Mouse (Mus musculus) forebrain, embryonic 10.5 days (tissue): Measurements from ENCODE around the gene Sfxn2. TPM values are rescaled to one million over a fixed set of nuclear protein-coding genes. Genes with fewer than 3 reads are reported as not detected.

Source experiments
- DNase-seq: peaks from one replicate; pipeline ENCODE4 v3.0.0-alpha.2; 2017; ENCODE audit warnings: low spot score; ENCODE audit errors: extremely low spot score
- H3K27ac ChIP-seq: fragments of 300-500 bp; sonication (generic); 2 replicates; pipeline ENCODE4 v1.5.1; 2016; ENCODE audit warnings: mild to moderate bottlenecking
- H3K27me3 ChIP-seq: fragments of 300-500 bp; sonication (generic); 2 replicates; pipeline ENCODE4 v1.6.1; 2016; ENCODE audit warnings: mild to moderate bottlenecking; ENCODE audit not compliant: poor library complexity, severe bottlenecking
- H3K36me3 ChIP-seq: fragments of 300-500 bp; sonication (generic); replicated peaks from 2 replicates; pipeline ENCODE4 v1.6.1; 2016; ENCODE audit warnings: mild to moderate bottlenecking, moderate library complexity
- H3K4me1 ChIP-seq: fragments of 300-500 bp; sonication (generic); 2 replicates; pipeline ENCODE4 v1.6.1; 2016
- H3K4me3 ChIP-seq: fragments of 300-500 bp; sonication (generic); 2 replicates; pipeline ENCODE4 v1.5.1; 2016; ENCODE audit warnings: mild to moderate bottlenecking, moderate library complexity
- H3K9me3 ChIP-seq: fragments of 300-500 bp; sonication (generic); 2 replicates; pipeline ENCODE4 v1.6.1; 2016; ENCODE audit warnings: mild to moderate bottlenecking, moderate library complexity
- whole genome bisulfite sequencing: fragments of 180-500 bp; shearing (Covaris S2); methylation state at CpG from one replicate; pipeline ENCODE4 v1.1.7; 2016; 5-methylcytosine and 5-hydroxymethylcytosine counted together
- polyA plus RNA-seq: library from polyadenylated mRNA; unstranded; fragments of >200 nt; fragmentation: Nextera tagmentation; extraction: Ambion mirVana; gene quantifications from 2 replicates; pipeline ENCODE4 v1.2.1, GENCODE M21; 2016

Sfxn2 gene
- polyA plus RNA-seq, 1 experiment from 2014 or later: 17.9 TPM

- 63% methylated on average over 13 of the region's 13 CpGs for WGBS
- Histone ChIP-seq H3K27me3 (no peaks in the 10 kb centered on the region), H3K27ac (no peak overlapping the region), H3K36me3 (peaks cover 67% of the 10 kb centered on the region), H3K4me3 (no peak overlapping the region), H3K9me3 (no peaks in the 10 kb centered on the region), H3K4me1 (no peaks in the 10 kb centered on the region)
- peak; percentile 83 for DNase-seq
Observed at GRCm38 (mm10) chr19:46587823-46588508, 14.8 kb downstream of the Sfxn2 start.

GRCm38 (mm10) chr19:46591575-46591974 is 18.4 kb downstream of the Sfxn2 start:
- Histone ChIP-seq H3K9me3 (no peaks in the 10 kb centered on the region), H3K27ac (no peak overlapping the region), H3K36me3 (peaks cover 85% of the 10 kb centered on the region), H3K4me1 (no peaks in the 10 kb centered on the region), H3K27me3 (no peaks in the 10 kb centered on the region), H3K4me3 (no peak overlapping the region)
- 91% methylated on average over 6 of the region's 6 CpGs for WGBS
- DNase-seq: no peak

- no peak for DNase-seq
- H3K27me3 ChIP-seq: no peaks in the 10 kb centered on the region
- WGBS: 91% methylated on average over 9 of the region's 9 CpGs
- H3K36me3 ChIP-seq: peaks cover 76% of the 10 kb centered on the region
- H3K4me3 ChIP-seq: no peak overlapping the region
- H3K27ac ChIP-seq: no peak overlapping the region
- peaks cover under 1% of the 10 kb centered on the region for H3K4me1 ChIP-seq
- H3K9me3 ChIP-seq: no peaks in the 10 kb centered on the region
Observed at GRCm38 (mm10) chr19:46592751-46593439, 19.7 kb downstream of the Sfxn2 start.

GRCm38 (mm10) chr19:46598187-46598586 is 25.0 kb downstream of the Sfxn2 start:
- 78% methylated on average over 4 of the region's 4 CpGs for WGBS
- no peaks in the 10 kb centered on the region for H3K9me3 ChIP-seq
- peak overlapping the region; percentile 83 for H3K27ac ChIP-seq
- H3K4me1 ChIP-seq: peaks cover 20% of the 10 kb centered on the region
- no peak for DNase-seq
- H3K27me3 ChIP-seq: no peaks in the 10 kb centered on the region
- H3K4me3 ChIP-seq: peak overlapping the region; percentile 72
- H3K36me3 ChIP-seq: peaks cover 36% of the 10 kb centered on the region

- Histone ChIP-seq H3K4me1 (peaks cover 20% of the 10 kb centered on the region), H3K36me3 (peaks cover 39% of the 10 kb centered on the region), H3K27ac (peak within 1 kb of the TSS; percentile 83), H3K4me3 (peak within 1 kb of the TSS; percentile 72), H3K9me3 (no peaks in the 10 kb centered on the region), H3K27me3 (no peaks in the 10 kb centered on the region)
- WGBS: under 1% methylated on average over 22 of the region's 22 CpGs
- peak; percentile 96 for DNase-seq
Observed at GRCm38 (mm10) chr19:46598720-46599252, 25.6 kb downstream of the Sfxn2 start, which contains the start of gene Wbp1l. TSS of gene Wbp1l (plus strand) at chr19:46599084.

- H3K4me1 ChIP-seq: peaks cover 20% of the 10 kb centered on the region
- peak overlapping the region; percentile 83 for H3K27ac ChIP-seq
- 25% methylated on average over 22 of the region's 22 CpGs for WGBS
- H3K36me3 ChIP-seq: peaks cover 38% of the 10 kb centered on the region
- no peaks in the 10 kb centered on the region for H3K9me3 ChIP-seq
- no peak for DNase-seq
- H3K4me3 ChIP-seq: peak overlapping the region; percentile 72
- no peaks in the 10 kb centered on the region for H3K27me3 ChIP-seq
Observed at GRCm38 (mm10) chr19:46599375-46600256, 26.5 kb downstream of the Sfxn2 start.

GRCm38 (mm10) chr19:46600371-46600770 is 27.2 kb downstream of the Sfxn2 start:
- peaks cover 37% of the 10 kb centered on the region for H3K36me3 ChIP-seq
- WGBS: 86% methylated on average over 4 of the region's 4 CpGs

GRCm38 (mm10) chr19:46601491-46601890 is 28.3 kb downstream of the Sfxn2 start:
- WGBS: 93% methylated on average over 14 of the region's 14 CpGs
- DNase-seq: no peak
- Histone ChIP-seq H3K9me3 (no peaks in the 10 kb centered on the region), H3K4me1 (peaks cover 20% of the 10 kb centered on the region), H3K4me3 (no peak overlapping the region), H3K36me3 (peaks cover 39% of the 10 kb centered on the region), H3K27ac (no peak overlapping the region), H3K27me3 (no peaks in the 10 kb centered on the region)

More at GRCm38 (mm10) chr19:46600371-46600770, 27.2 kb downstream of the Sfxn2 start:
- no peak for DNase-seq
- H3K27ac ChIP-seq: no peak overlapping the region
- no peaks in the 10 kb centered on the region for H3K27me3 ChIP-seq
- peaks cover 20% of the 10 kb centered on the region for H3K4me1 ChIP-seq
- H3K9me3 ChIP-seq: no peaks in the 10 kb centered on the region
- H3K4me3 ChIP-seq: peak overlapping the region; percentile 72

GRCm38 (mm10) chr19:46602406-46602805 is 29.2 kb downstream of the Sfxn2 start:
- WGBS: 92% methylated on average over 4 of the region's 4 CpGs
- Histone ChIP-seq H3K36me3 (peaks cover 48% of the 10 kb centered on the region), H3K27ac (no peak overlapping the region)

GRCm38 (mm10) chr19:46606718-46607117 is 33.6 kb downstream of the Sfxn2 start:
- H3K27ac ChIP-seq: no peak overlapping the region
- no peak for DNase-seq
- peaks cover 13% of the 10 kb centered on the region for H3K4me1 ChIP-seq
- no peaks in the 10 kb centered on the region for H3K27me3 ChIP-seq
- peaks cover 75% of the 10 kb centered on the region for H3K36me3 ChIP-seq
- H3K9me3 ChIP-seq: no peaks in the 10 kb centered on the region
- H3K4me3 ChIP-seq: no peak overlapping the region
- 93% methylated on average over 13 of the region's 13 CpGs for WGBS

More at GRCm38 (mm10) chr19:46602406-46602805, 29.2 kb downstream of the Sfxn2 start:
- no peak overlapping the region for H3K4me3 ChIP-seq
- no peaks in the 10 kb centered on the region for H3K27me3 ChIP-seq
- DNase-seq: no peak
- H3K9me3 ChIP-seq: no peaks in the 10 kb centered on the region
- peaks cover 20% of the 10 kb centered on the region for H3K4me1 ChIP-seq

GRCm38 (mm10) chr19:46607424-46607823 is 34.3 kb downstream of the Sfxn2 start:
- Histone ChIP-seq H3K4me1 (peaks cover 13% of the 10 kb centered on the region), H3K27me3 (no peaks in the 10 kb centered on the region), H3K9me3 (no peaks in the 10 kb centered on the region), H3K27ac (no peak overlapping the region), H3K4me3 (no peak overlapping the region), H3K36me3 (peaks cover 74% of the 10 kb centered on the region)
- 77% methylated on average over 7 of the region's 7 CpGs for WGBS
- DNase-seq: no peak

GRCm38 (mm10) chr19:46608158-46608557 is 35.0 kb downstream of the Sfxn2 start:
- Histone ChIP-seq H3K9me3 (no peaks in the 10 kb centered on the region), H3K36me3 (peaks cover 74% of the 10 kb centered on the region), H3K4me1 (peaks cover 13% of the 10 kb centered on the region), H3K27ac (no peak overlapping the region), H3K4me3 (no peak overlapping the region), H3K27me3 (no peaks in the 10 kb centered on the region)
- no peak for DNase-seq
- WGBS: 96% methylated on average over 7 of the region's 7 CpGs
